Mouse (Mus musculus): ENCODE results near the gene Gstp1.
"Not testable (repeated sequence)": the region's sequence is repeated elsewhere in the genome, so short reads cannot be mapped to it uniquely, and the experiment has no call there.

Gstp1 gene

DNA sequence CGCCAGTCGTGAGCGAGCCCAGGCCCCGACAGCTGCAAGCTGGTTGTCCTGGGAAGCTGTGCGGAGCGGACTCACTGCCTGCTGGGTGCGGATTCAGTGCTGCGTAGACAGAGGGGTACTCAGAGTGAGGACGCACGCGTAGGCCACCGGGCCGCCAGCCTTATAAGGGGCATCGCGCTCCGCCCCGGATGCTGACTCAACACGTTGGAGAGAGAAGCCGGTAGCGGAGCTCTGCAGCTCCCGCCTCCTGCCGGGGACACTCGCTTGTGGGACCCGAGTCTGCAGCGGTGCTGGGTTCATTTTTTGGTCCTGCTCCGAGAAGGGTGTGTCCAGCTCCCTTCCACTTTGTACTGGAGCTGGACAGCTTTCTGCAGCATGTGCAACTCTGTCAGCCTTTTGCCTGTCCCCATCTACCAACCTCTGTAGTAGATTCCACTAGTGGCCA, at the start of gene Gstp1:
Gene Gstp1, minus strand, starts transcription at position 198 of the 445 bp plus-strand sequence.
- peak; percentile 75 to 80 for DNase-seq (ENCODE audit: low spot score in 2 of 2)

DNA sequence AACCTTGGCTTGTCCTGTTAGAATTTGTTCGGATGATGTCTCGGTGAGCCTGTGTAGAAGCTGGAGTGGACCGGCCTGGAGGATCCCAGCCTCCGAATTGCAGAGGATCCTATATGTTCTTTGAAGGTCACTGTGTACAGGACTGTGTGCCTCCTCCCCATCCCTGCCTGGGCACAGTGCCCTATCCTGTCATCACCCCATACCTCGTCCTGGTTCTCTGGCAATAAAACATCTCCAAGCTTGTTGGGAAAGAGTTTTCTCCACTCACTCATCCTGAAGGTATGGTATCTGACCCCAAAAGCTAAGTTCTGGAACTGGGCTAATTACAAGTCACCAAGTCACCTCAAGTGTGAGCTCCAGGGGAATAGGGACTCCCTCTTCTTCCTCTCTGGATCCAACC, 49.3 kb upstream of the Gstp1 start:
- DNase-seq (ENCODE audit: low spot score in 2 of 2), result no peak

DNA sequence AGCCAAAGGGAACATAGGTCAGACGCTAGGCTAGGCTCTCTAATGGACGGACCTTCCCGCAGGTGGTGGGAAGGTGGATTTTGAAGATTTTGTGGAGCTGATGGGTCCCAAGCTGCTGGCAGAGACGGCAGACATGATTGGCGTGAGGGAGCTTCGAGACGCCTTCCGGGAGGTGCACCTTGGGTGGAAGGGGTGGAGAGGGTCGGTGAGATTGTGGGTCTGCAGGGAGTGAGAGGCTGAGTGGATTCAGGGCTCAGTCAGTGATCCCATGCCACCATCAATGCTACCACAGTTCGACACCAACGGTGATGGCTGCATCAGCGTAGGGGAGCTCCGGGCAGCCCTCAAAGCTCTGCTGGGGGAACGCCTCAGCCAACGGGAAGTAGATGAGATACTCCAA, 48.4 kb upstream of the Gstp1 start:
- DNase-seq (ENCODE audit: low spot score in 2 of 2), result no peak

DNA sequence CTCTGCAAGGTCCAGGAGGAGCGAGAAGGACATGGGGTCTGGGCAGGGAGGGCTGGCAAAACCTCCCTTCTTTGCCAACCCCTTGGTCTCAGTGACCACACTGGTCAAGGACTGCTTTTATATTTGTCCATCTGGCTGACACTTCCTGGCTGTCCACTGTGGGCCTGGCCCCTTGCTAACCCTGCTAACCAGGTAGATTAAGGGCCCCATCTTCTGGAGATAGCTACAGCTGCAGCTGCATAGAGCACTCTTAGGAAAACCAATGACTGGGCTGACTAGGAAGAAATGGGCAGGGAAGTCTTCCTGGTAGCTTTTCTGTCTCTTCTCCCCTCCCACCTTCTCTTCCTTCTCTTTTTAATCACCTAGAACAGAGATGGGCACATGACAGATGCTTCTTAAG, 47.2 kb upstream of the Gstp1 start:
- no peak for DNase-seq (ENCODE audit: low spot score in 2 of 2)

DNA sequence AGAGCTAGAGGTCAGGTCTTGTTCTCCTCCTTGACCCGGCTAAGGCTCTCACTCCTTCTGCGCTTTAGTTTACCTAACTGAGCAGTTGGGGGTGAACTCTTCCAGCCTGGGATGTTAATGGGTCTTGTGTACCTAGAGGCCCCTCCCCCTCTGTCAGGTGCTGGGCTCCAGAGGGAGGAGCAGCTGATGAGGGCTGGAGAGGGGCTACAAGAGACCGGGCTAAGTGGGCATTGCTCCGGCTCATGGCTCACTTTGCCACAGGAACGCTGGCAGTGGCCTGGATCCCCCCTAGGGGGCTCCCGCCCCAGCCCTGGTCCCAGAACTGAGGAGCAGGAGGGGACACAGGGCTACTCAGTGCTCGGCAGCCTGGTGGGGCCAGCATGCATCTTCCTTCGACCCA, 46.0 kb upstream of the Gstp1 start:
- no peak for DNase-seq (ENCODE audit: low spot score in 2 of 2)

DNA sequence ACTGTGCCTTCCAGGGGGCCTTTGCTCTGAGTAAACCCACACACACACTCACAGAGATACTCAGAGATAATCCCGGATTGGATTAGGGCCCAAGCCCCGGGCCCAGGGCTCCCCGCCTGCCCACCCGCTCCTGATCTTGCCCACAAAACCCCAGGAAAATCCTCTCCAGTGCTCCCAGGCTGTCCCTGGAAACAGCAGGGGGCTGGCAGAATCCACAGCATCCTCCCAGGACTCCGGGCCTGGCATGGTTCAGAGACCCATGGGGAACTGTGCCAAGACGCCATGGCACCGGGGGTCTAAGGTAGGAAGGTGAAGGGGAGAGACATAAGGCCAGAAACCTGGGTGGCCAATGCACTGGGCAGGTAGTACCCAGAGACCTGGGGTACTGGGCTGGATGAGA, 45.5 kb upstream of the Gstp1 start:
- DNase-seq (ENCODE audit: low spot score in 2 of 2), result no peak

DNA sequence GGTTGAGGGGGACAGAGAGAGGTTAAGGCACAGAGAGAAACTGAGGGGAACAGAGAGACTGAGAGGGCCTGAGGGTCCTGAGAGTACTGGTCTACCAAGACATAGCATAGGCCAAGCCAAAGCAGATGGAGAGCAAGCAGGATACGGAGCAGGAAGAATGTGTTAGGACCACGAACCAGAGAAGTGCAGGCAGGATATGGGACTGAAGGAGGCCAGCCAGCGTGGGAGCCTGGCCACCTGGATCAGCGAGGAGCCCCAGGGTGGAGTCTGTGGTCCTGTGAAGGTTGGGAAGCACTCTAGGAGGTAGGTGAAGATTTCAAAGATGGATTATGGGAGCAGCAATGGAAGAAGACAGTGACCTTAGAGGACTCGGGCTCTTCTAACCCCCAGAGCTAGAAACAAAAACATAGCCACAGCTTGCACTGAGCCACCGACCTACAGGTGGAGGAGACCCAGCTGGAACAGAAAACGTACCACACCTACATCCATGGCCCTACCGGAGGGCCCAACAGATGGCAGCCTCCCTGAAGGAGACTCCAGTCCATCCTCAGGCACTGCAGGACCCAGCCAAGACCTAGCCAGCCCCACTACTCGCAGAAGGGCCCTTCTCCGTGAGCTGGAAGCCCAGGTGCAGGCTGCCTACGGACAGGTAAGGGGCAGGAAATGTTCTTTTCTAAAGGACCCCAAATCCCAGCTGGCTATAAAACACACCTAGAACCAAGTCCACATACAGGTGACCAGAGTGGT, 44.6 kb upstream of the Gstp1 start:
- no peak for DNase-seq (ENCODE audit: low spot score in 2 of 2)

DNA sequence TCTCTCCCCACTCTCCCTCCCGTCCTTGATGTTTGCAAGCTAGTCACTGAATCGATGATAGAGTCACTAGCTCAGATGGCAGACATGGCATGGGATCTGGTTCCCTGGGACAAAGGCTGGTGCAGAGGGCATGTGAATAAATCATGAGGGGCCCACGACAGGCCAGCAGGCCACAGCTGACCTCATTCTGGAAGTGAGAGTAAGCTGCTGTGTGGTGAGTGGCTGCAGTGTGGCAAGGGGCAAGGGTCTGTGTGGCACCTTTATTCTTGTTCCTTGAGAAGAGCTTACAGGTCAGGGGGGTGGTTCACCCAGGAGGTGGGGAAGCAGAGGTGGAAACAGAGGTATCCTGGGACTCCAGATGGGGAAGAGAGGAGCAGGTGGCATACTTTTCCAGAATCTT, 43.6 kb upstream of the Gstp1 start, which contains the start of gene Cabp2:
Gene Cabp2, plus strand, starts transcription at position 185 of the 400 bp plus-strand sequence.
- no peak for DNase-seq (ENCODE audit: low spot score in 2 of 2)

DNA sequence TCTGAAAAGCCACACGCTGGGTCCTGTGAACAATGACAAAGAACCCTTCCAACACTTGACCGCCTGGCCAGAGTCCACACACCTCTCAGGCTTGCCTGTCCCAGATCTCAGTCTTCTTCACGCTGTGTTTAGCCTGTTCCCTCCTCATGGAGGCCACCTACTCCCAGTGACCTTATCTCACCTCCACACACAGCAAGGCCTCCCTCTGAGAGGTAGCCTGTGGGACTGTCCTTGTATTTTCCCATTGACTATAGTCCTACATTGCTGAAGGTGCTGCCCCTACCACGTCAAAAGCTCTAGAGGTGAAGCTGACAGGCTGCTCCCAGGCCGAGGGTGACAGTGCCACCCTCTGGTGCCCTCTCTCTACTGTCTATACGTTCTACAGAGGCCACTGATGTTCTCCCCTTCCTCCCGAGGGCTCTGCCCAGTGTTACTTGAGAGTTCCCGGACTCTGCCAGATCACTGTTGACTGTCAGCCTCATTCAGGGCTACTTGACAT, 42.8 kb upstream of the Gstp1 start:
- no peak for DNase-seq (ENCODE audit: low spot score in 2 of 2)

DNA sequence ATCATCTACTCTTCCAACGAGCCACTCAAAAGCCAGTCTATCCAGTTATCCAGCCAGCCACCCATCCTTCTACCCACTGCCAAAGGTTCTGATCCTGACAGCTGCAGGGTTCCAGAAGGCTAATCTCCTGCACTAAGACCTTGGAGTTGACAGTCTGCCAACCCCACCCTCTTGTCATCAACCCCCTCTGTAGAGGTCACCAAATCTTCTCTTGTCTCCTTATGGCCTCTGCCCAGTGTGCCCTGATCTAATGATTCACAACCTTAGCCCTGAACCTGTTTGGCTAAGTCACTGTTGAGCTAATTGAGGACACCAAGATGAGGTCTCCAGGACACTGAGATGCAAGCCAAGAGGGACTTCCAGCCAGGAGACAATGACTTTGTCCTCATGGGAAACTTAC, 41.8 kb upstream of the Gstp1 start:
- no peak for DNase-seq (ENCODE audit: low spot score in 2 of 2)

DNA sequence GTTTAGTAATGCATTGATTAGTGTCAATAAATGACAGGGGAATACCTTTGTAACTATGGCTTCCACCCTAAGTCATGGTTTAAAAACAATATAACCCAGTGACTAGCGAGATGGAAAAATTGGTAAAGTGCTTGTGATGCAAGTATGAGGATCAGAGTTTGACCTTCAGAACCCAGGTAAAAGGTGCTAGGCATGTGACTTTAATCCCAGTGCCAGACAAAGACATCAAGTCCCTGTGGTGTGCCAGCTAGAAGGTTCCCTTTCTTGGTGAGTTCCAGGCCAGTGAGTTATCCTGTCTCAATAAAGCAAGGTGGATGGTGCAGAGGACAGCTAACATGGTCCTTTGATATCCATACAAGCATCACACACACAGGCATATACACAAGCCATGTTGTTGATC, 37.7 kb upstream of the Gstp1 start:
- DNase-seq (ENCODE audit: low spot score in 2 of 2), result no peak

DNA sequence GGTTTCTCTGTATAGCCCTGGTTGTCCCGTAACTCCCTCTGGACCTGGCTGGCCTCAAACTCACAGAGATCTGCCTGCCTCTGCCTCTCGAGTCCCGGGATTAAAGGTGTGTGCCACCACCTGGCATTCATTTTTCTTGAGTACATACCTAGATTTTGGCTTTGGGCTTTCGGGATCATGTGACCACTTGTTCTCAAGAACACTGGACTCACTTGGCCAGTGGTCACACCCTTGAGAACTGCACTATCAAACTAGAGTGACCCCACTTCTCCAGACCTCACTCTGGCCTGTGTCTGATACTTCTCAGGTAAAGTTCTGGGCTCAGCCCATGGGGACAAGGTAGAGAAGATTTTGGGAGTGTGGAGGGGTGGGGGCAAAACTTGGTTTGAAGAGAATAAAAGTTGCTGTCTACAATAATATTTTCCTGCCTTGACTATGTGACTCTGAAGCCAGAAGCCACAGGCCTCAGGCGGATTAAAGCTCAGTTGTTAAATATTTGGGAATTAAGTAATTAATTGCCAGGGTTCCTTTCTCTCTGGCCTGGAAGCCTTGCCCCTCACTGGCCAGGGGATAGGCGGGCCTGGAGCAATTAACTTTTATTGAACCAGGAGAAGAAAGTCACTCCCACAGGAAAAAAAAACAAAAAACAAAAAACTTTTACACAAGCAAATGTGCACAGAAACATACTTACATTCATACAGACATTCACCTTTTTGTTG, 35.1 kb upstream of the Gstp1 start:
- no peak for DNase-seq (ENCODE audit: low spot score in 2 of 2)

DNA sequence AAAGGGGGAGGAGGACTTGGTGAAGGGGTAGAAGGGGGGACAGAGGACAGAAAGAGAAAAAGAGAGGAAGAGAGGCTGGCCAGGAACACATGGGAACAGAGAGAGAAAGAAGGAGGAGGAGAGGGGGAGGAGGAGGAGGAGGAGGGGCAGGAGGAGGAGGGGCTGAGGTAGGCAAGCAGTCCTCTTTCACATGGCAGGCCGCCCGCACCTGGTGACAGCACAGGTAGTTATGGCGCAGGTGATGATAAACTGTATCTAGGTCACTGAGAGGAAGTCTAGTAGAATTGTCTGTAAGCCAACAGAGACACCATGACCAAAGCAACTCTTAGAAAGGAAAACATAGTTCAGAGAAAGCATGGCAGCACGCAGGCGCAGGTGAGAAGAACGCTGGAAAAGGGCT, 33.6 kb upstream of the Gstp1 start:
- DNase-seq (ENCODE audit: low spot score in 2 of 2), result no peak

DNA sequence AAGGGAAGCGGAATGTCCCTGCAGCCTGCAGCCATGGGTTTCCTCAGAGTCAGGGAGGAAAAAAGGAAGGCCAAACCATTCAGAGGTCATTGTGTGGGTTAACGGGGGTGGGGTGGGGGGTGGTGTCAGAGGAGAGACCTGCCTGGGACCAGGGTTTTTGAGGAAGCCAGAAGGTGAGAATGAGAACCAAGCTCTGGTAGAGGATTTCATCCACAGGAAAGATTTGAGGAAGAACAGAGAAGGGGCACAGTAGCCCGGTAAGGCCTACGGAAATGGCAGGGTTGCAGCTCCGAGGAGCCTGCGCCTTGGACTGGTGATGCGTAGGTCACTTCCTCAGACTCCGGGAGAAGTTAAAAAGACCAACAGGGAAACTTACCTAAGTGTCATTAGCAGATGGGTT, 33.0 kb upstream of the Gstp1 start:
- DNase-seq (ENCODE audit: low spot score in 2 of 2), result no peak

DNA sequence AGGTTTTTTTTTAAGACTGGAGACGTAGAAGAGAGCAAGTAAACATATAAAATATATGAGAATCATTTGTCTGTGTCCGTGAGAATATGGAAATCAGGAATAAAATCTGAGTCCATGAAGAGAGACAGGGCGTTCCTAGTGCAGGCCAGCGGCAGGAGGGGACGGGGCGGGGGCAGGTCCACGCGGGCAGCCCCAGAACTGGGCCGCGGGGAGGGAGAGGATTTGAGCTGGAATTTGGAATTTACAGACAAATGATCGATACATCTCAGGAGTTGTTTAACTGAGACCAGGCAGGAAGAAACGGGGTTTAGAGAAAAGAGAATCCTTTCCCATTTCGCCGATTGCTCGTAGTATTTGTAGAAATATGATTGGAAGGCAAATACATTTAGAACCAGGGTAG, 32.5 kb upstream of the Gstp1 start:
- no peak for DNase-seq (ENCODE audit: low spot score in 2 of 2)

DNA sequence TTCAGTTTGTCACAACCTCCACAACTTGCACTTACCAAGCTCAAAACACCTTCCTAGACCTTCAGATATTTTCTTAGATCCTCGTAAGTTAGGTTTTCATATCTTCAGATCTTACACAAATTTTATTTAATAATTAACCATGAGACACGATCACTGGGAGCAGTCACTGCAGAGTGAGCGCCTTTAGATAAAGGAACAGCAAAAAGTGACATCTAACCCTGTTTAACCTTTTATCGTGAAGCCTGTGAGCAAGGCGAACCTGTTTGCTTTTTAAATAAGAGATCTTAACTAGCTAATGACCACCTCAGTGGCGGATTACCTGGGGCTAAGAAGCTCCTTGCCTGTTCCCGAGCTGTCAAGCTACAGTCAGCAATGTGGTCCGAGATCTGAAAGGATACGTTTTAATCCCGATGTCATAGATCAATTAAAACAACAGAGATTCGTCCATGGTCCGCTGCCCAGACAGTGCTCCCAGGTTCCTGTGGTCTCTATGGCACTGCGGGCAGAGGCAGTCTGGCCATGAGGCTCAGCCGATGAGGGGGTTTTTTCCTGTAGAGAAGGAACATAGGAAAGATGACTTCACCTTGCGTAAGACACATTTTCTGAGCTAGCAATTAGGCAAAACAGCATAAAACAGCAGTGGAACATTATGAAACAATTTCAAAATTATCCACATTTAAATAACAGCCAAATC, 31.1 kb upstream of the Gstp1 start:
- DNase-seq (ENCODE audit: low spot score in 2 of 2), result no peak

DNA sequence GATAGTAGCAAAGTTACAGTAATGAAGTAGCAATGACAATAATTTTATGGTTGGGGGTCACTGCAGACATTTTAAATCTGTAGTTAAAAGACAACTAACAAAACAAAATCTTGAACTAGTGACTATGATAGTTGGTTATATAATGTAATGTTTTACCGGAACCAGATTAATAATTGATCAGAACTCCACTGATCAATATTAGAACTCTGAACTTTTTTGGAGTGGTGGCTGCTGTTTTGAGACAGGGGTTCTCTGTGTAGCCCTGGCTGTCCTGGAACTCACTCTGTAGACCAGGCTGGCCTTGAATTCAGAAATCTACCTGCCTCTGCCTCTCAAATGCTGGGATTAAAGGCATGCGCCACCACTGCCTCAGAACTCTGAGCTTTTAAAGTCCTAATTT, 30.5 kb upstream of the Gstp1 start:
- DNase-seq (ENCODE audit: low spot score in 2 of 2), result not testable (repeated sequence)

DNA sequence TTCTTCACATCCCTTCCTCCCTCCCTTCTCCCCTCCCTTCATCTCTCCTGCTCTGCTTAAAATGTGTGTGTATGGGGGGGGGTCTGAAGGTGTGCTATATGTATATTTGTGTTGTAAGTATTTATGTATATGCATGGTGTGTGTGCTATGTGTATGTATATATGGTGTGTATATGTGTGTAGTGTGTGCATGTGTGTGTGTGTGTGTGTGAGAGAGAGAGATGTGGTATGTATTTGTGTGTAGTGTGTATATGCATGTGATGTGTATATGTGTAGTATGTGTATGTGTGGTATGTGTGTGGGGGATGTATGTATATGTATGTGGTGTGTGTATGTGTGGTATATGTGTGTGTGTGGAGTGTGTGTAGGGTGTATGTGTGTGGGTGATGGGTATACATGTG, 29.1 kb upstream of the Gstp1 start:
- DNase-seq (ENCODE audit: low spot score in 2 of 2), result no peak

DNA sequence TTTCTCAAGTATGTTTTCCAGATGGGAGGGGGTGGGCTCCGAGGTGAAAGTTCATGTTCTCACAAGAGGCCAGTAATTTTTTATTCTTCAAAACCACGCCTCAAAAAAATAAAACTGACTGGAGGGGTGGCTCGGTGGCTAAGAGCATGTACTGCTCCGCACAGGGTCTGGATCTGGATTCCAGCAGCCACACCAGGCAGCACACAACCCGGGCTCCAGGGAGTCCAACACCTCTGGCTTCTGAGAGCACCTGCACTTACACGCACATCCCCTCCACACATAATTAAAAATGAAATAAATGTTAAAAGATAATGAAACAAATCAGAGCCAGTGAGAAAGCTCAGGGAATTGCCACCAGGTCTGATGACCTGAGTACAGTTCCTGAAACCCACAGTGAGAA, 28.5 kb upstream of the Gstp1 start:
- DNase-seq (ENCODE audit: low spot score in 2 of 2), result no peak

DNA sequence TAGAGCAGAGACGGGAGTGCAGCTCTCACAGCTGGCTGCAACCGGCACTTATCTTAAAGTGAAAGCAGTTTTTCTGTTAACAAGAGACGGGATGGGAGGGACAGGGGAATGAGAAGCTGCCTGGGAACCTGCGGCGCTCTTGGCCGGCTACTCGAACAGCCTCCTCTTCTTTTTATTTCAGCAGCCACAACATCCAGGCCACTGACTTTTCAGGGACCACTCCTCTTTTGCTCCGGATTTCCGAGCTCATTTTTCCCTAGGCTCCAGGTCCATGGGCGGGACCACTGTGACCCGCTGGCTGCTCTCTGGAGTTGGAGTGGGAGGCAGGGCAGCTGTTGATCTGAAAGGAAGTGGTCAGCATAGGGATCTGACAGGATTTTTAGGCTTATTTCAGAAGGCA, 26.7 kb upstream of the Gstp1 start:
- DNase-seq (ENCODE audit: low spot score in 2 of 2), result not testable (repeated sequence)

DNA sequence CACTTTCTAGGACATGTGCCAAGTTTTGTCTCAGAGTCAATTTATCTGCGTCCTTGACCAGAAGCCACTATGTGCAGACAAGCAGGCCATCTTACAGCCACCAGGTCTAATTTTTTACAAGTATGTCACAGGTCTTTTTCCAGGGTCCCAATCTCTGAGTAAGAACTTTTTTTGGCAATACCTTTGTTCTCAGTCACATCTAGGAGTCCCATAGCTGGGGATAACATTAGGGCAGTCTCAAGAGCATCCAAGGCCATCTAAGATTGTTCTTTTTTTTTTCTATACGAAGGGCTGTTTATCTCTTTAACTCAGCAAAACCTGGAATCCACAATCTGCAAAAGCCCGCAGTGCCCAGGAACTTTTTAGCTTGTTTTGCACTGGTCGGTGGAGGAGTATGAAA, 25.6 kb upstream of the Gstp1 start:
- DNase-seq (ENCODE audit: low spot score in 2 of 2), result not testable (repeated sequence)

DNA sequence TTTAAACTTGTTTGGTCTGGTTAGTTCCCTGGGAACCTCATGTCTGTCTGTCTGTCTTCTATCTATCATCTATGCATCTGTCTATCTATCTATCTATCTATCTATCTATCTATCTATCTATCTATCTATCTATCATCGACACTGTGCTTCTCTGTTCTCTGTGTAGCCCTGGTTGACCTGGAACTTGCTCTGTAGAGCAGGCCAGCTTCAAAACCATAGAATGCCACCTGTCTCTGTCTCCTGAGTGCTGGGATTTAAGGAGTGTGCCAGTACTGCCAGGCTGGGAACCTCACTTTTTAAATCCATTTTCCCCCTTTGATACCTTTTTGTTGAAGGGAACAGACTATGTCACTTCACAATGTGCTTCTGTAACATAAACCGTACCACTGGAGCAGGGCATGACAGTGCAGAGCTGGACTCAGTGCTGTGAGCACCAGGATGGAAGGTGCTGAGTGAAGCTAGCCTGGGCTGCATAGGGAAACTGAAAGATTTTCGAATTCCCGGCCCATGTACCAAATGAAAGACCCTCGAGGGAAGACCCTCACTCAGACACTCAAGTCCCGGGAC, 23.2 kb upstream of the Gstp1 start:
- no peak for DNase-seq (ENCODE audit: low spot score in 2 of 2)
